Mouse (Mus musculus): ENCODE measurements at regions not wholly inside any gene's neighbourhood (a gene's known extent, or its start where the extent isn't known, plus 50 kb on each side); places are given as distances from the start of the nearest gene placed in this dataset.

DNA sequence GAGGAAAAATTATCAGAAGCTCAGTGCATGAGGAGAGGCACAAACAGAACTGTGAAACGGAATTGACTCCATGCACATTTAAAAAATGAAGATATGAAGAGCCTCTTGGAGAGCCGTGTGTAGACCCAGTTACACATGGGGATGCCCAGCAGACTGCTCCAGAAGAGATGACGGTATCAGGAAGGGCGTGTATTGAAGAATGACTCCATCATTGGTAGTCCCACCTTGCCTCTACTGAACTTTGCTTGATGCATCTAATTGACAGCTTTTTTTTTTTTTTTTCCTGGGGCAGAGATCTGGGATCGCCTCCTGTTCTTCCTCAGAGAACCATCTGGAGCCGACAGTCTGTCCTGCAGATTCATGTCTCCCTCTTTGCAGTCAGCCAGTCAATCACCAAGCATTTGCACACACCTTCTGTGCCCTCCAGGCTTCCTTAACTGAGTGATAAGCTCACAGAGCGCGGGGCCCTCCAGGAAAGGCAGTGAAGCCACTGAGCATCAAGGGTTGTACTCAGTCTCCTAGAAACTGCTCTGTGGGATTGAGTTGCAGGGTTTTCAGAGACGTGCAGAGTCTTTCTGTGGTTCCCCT is 57.6 kb upstream of the D1Pas1 start:
- Histone ChIP-seq H3K9me3 (ENCODE audit: control insufficient read depth, low read length) (no peaks in the 10 kb centered on the region), H3K36me3 (ENCODE audit: control insufficient read depth, insufficient read depth, low read length) (no peaks in the 10 kb centered on the region), H3K27ac (ENCODE audit: low read depth, low read length) (no peak overlapping the region), H3K4me1 (replicated peaks; ENCODE audit: control insufficient read depth, insufficient read depth, low read length) (no peaks in the 10 kb centered on the region), H3K9ac (ENCODE audit: low read depth, low read length) (no peak overlapping the region), H3K4me2 (no peak overlapping the region), H3K27me3 (replicated peaks; ENCODE audit: control insufficient read depth, insufficient read depth, low read length) (no peaks in the 10 kb centered on the region), H3K4me3 (ENCODE audit: low read depth, low read length) (no peak overlapping the region)
- no peak for ATAC-seq (replicated peaks; ENCODE audit: low FRiP score)
- WGBS: 69% methylated on average over 9 of the region's 9 CpGs
- no peak for DNase-seq (ENCODE audit: low spot score)

DNA sequence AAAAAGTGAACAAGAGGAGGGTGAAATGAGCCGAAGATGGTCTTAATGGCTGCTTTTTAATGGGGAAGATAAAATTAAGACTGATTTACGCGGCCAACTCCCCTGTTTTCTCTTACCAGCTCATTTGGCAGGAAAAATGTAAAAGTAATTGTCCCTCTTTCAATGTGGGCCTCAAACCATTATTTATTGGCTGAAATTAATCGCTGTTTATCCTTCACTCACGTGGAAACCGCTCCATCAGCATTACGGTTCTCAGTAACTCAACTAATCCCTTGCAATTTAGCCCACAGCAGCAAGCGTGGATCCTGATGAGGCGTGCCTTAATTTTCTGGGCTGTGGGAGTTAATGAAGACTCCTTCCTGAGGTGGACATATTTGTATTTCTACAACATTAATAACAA is 58.1 kb upstream of the D1Pas1 start:
- Histone ChIP-seq H3K4me1 (replicated peaks; ENCODE audit: control insufficient read depth, insufficient read depth, low read length) (no peaks in the 10 kb centered on the region), H3K4me2 (no peak overlapping the region), H3K4me3 (ENCODE audit: low read depth, low read length) (no peak overlapping the region), H3K9me3 (ENCODE audit: control insufficient read depth, low read length) (no peaks in the 10 kb centered on the region), H3K36me3 (ENCODE audit: control insufficient read depth, insufficient read depth, low read length) (no peaks in the 10 kb centered on the region), H3K27me3 (replicated peaks; ENCODE audit: control insufficient read depth, insufficient read depth, low read length) (no peaks in the 10 kb centered on the region), H3K27ac (ENCODE audit: low read depth, low read length) (no peak overlapping the region), H3K9ac (ENCODE audit: low read depth, low read length) (no peak overlapping the region)
- DNase-seq (ENCODE audit: low spot score) (no peak), ATAC-seq (replicated peaks; ENCODE audit: low FRiP score) (no peak)
- WGBS: 84% methylated on average over 9 of the region's 9 CpGs

DNA sequence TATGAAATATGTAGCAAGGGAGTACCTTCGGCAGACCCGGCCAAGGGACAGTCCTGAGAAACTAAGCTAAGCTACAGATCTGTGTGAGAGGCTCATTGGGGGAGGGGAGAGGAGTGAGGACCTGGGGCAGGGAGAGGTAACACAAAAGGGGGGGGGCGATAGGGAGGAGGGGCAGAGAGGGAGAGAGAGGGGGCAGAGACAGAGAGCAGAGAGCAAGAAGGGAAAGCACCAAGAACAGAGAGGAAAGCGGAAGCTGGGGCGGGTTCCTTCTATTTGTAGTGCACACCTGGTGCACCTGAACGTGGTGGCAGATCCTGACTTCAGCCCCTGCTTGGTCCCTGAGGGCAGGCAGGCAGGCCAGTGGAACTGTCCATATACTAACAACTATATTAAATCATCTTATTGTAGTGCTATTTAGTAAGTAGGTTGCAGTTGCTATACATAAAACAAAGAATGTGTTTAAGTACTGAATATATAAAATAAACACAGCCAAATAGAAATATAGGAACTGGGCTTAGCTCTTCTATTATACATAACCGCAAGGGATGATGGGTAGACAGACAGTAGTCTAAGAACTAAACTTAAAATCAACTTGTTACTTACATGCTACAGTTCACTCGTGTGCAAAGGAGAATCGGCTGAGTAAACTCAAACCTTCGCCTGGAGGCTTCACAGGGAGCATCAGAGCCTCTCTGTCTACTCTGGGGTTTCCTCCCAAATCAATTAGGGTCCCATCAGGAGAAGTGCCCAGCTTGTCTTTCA is 59.6 kb upstream of the D1Pas1 start:
- Histone ChIP-seq H3K4me3 (ENCODE audit: low read depth, low read length) (no peak overlapping the region), H3K9me3 (ENCODE audit: control insufficient read depth, low read length) (no peaks in the 10 kb centered on the region), H3K9ac (ENCODE audit: low read depth, low read length) (no peak overlapping the region), H3K36me3 (ENCODE audit: control insufficient read depth, insufficient read depth, low read length) (no peaks in the 10 kb centered on the region), H3K27ac (ENCODE audit: low read depth, low read length) (no peak overlapping the region), H3K27me3 (replicated peaks; ENCODE audit: control insufficient read depth, insufficient read depth, low read length) (no peaks in the 10 kb centered on the region), H3K4me1 (replicated peaks; ENCODE audit: control insufficient read depth, insufficient read depth, low read length) (no peaks in the 10 kb centered on the region), H3K4me2 (no peak overlapping the region)
- 76% methylated on average over 9 of the region's 10 CpGs for WGBS
- DNase-seq (ENCODE audit: low spot score) (no peak), ATAC-seq (replicated peaks; ENCODE audit: low FRiP score) (no peak)

DNA sequence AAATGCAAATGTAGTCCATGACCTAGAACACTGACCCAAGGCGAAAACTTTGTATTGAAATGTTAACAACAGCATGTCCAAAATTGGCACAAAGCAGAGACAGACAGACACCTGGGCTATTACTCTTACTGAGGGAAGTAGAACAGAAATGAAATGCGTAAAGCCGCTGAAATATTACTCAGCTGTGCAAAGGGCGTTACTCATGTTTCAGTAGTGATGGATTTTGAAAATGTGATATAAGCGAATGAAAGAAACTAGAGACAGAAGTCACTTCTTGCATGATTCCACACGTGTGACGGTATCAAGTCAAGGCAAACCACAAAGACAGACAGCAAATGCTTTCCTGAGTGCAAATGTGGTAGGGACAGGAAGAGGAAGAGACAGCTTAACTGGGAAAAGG is 61.3 kb upstream of the D1Pas1 start:
- no peak overlapping the region for H3K4me3 ChIP-seq (ENCODE audit: low read depth, low read length)
- WGBS: 81% methylated on average over 7 of the region's 7 CpGs

DNA sequence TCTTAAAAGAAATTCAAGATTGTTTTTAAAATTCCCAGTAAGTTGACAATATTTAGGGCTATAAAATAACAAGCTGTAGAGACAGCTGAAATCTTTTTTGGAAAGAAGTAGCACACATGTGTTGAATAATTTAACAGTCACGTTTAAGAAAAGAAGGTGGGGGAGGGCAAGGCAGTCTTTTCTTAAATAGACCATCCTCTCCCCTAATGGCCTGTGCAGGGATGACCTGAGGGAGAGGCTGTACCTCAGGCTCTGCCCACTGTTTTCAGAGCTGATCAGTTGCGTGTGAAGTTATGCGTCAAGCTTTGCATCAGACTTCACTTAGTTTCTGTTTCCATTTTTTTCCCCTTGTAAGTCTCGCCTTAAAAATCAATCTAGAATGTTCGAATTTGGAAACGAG is 65.7 kb upstream of the D1Pas1 start:
- no peak overlapping the region for H3K4me2 ChIP-seq
- DNase-seq (ENCODE audit: low spot score) (no peak), ATAC-seq (replicated peaks; ENCODE audit: low FRiP score) (no peak)
- no peaks in the 10 kb centered on the region for H3K36me3 ChIP-seq (ENCODE audit: control insufficient read depth, insufficient read depth, low read length)
- H3K27ac ChIP-seq (ENCODE audit: low read depth, low read length): no peak overlapping the region
- H3K4me1 ChIP-seq (replicated peaks; ENCODE audit: control insufficient read depth, insufficient read depth, low read length): no peaks in the 10 kb centered on the region
- H3K9me3 ChIP-seq (ENCODE audit: control insufficient read depth, low read length): no peaks in the 10 kb centered on the region
- WGBS: 80% methylated on average over 6 of the region's 6 CpGs
- H3K27me3 ChIP-seq (replicated peaks; ENCODE audit: control insufficient read depth, insufficient read depth, low read length): no peaks in the 10 kb centered on the region
- H3K4me3 ChIP-seq (ENCODE audit: low read depth, low read length): no peak overlapping the region
- H3K9ac ChIP-seq (ENCODE audit: low read depth, low read length): no peak overlapping the region

More for the DNA sequence above, 61.3 kb upstream of the D1Pas1 start:
- Histone ChIP-seq H3K27ac (ENCODE audit: low read depth, low read length) (no peak overlapping the region), H3K4me1 (replicated peaks; ENCODE audit: control insufficient read depth, insufficient read depth, low read length) (no peaks in the 10 kb centered on the region), H3K9ac (ENCODE audit: low read depth, low read length) (no peak overlapping the region), H3K9me3 (ENCODE audit: control insufficient read depth, low read length) (no peaks in the 10 kb centered on the region), H3K4me2 (no peak overlapping the region), H3K27me3 (replicated peaks; ENCODE audit: control insufficient read depth, insufficient read depth, low read length) (no peaks in the 10 kb centered on the region), H3K36me3 (ENCODE audit: control insufficient read depth, insufficient read depth, low read length) (no peaks in the 10 kb centered on the region)
- no peak for DNase-seq (ENCODE audit: low spot score)
- no peak for ATAC-seq (replicated peaks; ENCODE audit: low FRiP score)

DNA sequence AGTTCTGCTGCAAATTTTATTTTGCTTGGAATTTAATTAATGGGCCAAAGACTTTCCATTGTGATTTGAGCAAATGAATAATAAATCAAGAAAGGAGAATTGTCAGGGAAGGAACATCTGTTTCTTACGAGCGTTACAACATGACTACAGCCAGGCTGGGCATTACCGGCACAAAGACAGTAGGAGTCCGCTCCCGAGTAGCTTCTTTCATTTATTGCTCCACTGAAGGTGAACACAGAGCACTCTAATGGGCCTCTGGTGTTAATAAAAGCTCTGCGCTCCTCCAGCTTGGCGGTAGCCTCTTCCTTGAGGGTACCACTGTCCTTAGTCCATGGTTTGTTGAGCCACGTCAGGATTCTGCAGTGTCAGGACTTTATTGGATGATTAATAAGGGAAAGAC is 69.0 kb upstream of the D1Pas1 start:
- 74% methylated on average over 8 of the region's 8 CpGs for WGBS
- Histone ChIP-seq H3K36me3 (ENCODE audit: control insufficient read depth, insufficient read depth, low read length) (no peaks in the 10 kb centered on the region), H3K4me1 (replicated peaks; ENCODE audit: control insufficient read depth, insufficient read depth, low read length) (no peaks in the 10 kb centered on the region), H3K27ac (ENCODE audit: low read depth, low read length) (no peak overlapping the region), H3K9me3 (ENCODE audit: control insufficient read depth, low read length) (0 out of 2 replicates have a peak, but pooled peaks cover 2% of the 10 kb centered on the region), H3K4me2 (no peak overlapping the region), H3K4me3 (ENCODE audit: low read depth, low read length) (no peak overlapping the region), H3K27me3 (replicated peaks; ENCODE audit: control insufficient read depth, insufficient read depth, low read length) (no peaks in the 10 kb centered on the region), H3K9ac (ENCODE audit: low read depth, low read length) (no peak overlapping the region)
- ATAC-seq (replicated peaks; ENCODE audit: low FRiP score) (no peak), DNase-seq (ENCODE audit: low spot score) (no peak)

DNA sequence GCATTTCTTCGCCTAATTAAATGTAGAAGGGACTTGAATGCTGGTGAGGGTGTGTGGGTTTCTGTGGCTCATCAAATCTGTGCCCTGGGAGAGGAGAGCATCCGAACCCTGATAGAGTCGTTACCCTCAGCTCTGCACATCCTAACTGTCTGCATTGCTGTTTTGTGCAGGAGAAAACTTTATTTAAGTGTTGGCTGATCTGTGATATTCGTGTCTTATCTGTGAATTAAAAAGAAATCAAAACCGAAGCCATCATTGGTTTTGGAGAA is 77.7 kb upstream of the D1Pas1 start:
- H3K9me3 ChIP-seq (ENCODE audit: control insufficient read depth, low read length): no peaks in the 10 kb centered on the region
- no peaks in the 10 kb centered on the region for H3K4me1 ChIP-seq (replicated peaks; ENCODE audit: control insufficient read depth, insufficient read depth, low read length)
- no peak overlapping the region for H3K27ac ChIP-seq (ENCODE audit: low read depth, low read length)
- no peak for DNase-seq (ENCODE audit: low spot score)
- H3K36me3 ChIP-seq (ENCODE audit: control insufficient read depth, insufficient read depth, low read length): no peaks in the 10 kb centered on the region
- H3K27me3 ChIP-seq (replicated peaks; ENCODE audit: control insufficient read depth, insufficient read depth, low read length): no peaks in the 10 kb centered on the region
- H3K9ac ChIP-seq (ENCODE audit: low read depth, low read length): no peak overlapping the region
- H3K4me3 ChIP-seq (ENCODE audit: low read depth, low read length): no peak overlapping the region
- ATAC-seq (replicated peaks; ENCODE audit: low FRiP score): no peak
- 73% methylated on average over 5 of the region's 5 CpGs for WGBS
- no peak overlapping the region for H3K4me2 ChIP-seq

DNA sequence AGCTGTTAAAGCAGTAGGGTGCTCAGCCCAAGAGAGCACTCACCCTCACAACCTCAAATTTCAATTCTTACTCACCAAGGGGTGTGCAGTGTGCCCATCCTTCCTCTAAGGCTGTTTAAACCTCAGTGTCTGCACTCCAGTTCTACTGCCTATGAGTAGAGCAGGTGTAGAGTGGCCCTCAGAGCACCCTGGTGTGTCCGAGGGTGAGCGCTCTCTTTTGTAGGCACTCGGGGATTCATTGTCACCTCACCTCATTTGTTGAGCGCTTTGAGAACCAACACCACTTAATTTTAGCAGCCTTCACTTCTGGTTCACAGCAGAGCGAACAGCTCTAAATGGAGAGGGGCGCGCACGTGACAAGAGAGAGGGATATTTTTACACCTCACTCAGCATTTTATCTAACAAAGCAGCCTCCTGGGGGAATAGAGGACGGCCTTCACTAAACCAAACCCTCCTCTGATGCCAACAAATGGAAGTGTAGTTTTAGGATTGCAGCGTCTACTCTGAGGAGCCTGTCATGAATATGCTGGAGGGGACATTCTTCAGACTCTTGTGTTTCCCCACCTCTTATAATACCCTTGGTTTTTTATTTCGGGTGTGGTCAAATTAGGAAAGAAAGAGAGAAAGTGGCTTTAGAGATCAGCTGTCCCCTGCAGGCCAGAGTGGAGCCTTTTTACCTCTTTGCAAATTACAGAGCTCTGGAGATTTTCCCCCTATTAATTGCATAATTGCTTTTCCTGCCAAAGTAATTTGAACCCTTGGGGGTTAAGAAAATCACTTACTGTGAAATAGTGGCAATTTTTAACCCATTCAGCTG is 78.2 kb upstream of the D1Pas1 start:
- H3K27ac ChIP-seq (ENCODE audit: low read depth, low read length): no peak overlapping the region
- H3K4me1 ChIP-seq (replicated peaks; ENCODE audit: control insufficient read depth, insufficient read depth, low read length): no peaks in the 10 kb centered on the region
- no peaks in the 10 kb centered on the region for H3K9me3 ChIP-seq (ENCODE audit: control insufficient read depth, low read length)
- 72% methylated on average over 11 of the region's 11 CpGs for whole genome bisulfite sequencing
- H3K9ac ChIP-seq (ENCODE audit: low read depth, low read length): no peak overlapping the region
- H3K27me3 ChIP-seq (replicated peaks; ENCODE audit: control insufficient read depth, insufficient read depth, low read length): no peaks in the 10 kb centered on the region
- H3K36me3 ChIP-seq (ENCODE audit: control insufficient read depth, insufficient read depth, low read length): no peaks in the 10 kb centered on the region
- no peak overlapping the region for H3K4me3 ChIP-seq (ENCODE audit: low read depth, low read length)
- ATAC-seq (replicated peaks; ENCODE audit: low FRiP score) (no peak), DNase-seq (ENCODE audit: low spot score) (no peak)
- no peak overlapping the region for H3K4me2 ChIP-seq

DNA sequence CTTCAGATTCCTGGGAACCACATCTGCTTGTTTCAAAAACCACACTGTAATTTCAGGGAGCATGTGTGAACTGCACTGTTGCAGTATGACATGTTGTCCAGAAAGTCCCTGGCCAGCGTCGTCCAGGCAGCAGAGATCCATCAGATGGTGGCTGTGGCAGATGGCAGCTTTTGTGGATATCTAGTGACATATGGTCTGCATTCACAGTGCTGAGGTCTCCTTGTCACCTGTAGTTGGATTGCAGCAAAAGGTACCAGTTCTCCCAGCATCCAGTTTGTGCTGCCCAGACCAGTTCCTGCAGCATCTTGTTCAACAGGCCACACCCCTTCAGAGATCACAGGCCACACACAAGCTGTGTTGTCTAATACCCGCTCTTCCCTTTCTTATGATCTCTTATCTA is 80.1 kb upstream of the D1Pas1 start:
- Histone ChIP-seq H3K27ac (ENCODE audit: low read depth, low read length) (no peak overlapping the region), H3K4me1 (replicated peaks; ENCODE audit: control insufficient read depth, insufficient read depth, low read length) (no peaks in the 10 kb centered on the region), H3K36me3 (ENCODE audit: control insufficient read depth, insufficient read depth, low read length) (no peaks in the 10 kb centered on the region), H3K9ac (ENCODE audit: low read depth, low read length) (no peak overlapping the region), H3K4me3 (ENCODE audit: low read depth, low read length) (no peak overlapping the region), H3K27me3 (replicated peaks; ENCODE audit: control insufficient read depth, insufficient read depth, low read length) (no peaks in the 10 kb centered on the region), H3K9me3 (ENCODE audit: control insufficient read depth, low read length) (no peaks in the 10 kb centered on the region), H3K4me2 (no peak overlapping the region)
- WGBS: 75% methylated on average over 3 of the region's 3 CpGs
- no peak for ATAC-seq (replicated peaks; ENCODE audit: low FRiP score)
- no peak for DNase-seq (ENCODE audit: low spot score)
